Mouse (Mus musculus) gonadal fat pad, adult 2 months (tissue): ENCODE results near the gene Abtb1. TPM values are rescaled to one million over a fixed set of nuclear protein-coding genes. Genes with fewer than 3 reads are reported as not detected.

Source experiments
- DNase-seq: peaks from one replicate; pipeline ENCODE4 v3.0.0-alpha.2; 2012; ENCODE audit warnings: low read depth
- polyA plus RNA-seq: library from polyadenylated mRNA; depleted of rRNA; stranded (reverse); fragments of >200 nt; gene quantifications from 2 replicates; pipeline ENCODE4 v1.2.3, GENCODE M21; 2012; rRNA removed

Abtb1 gene
- polyA plus RNA-seq, 1 experiment = 69.0 TPM

GRCm38 (mm10) chr6:88803957-88804695, 37.7 kb downstream of the Abtb1 start:
- DNase-seq = no peak

- no peak for DNase-seq
Measured at GRCm38 (mm10) chr6:88803051-88803450, 38.7 kb downstream of the Abtb1 start.

- no peak for DNase-seq
Measured at GRCm38 (mm10) chr6:88800735-88801134, 41.0 kb downstream of the Abtb1 start.

- DNase-seq = no peak
Measured at GRCm38 (mm10) chr6:88800191-88800590, 41.6 kb downstream of the Abtb1 start.

- no peak for DNase-seq
Measured at GRCm38 (mm10) chr6:88794561-88794971, 47.2 kb downstream of the Abtb1 start.

GRCm38 (mm10) chr6:88793872-88794271, 47.9 kb downstream of the Abtb1 start:
- DNase-seq = no peak

- no peak for DNase-seq
Measured at GRCm38 (mm10) chr6:88793243-88793642, 48.5 kb downstream of the Abtb1 start.

GRCm38 (mm10) chr6:88792147-88792691, 49.6 kb downstream of the Abtb1 start:
- DNase-seq = no peak

- DNase-seq = no peak
Measured at GRCm38 (mm10) chr6:88791299-88791698, 50.5 kb downstream of the Abtb1 start.

GRCm38 (mm10) chr6:88788219-88788618, 53.6 kb downstream of the Abtb1 start:
- DNase-seq = no peak

- no peak for DNase-seq
Measured at GRCm38 (mm10) chr6:88787496-88787895, 54.3 kb downstream of the Abtb1 start.

GRCm38 (mm10) chr6:88786732-88787445, 54.9 kb downstream of the Abtb1 start:
- no peak for DNase-seq

Other genes starting within 250 kb of the Abtb1 start
- gene Kbtbd12, start 204.0 kb downstream of the Abtb1 start, polyA plus RNA-seq = 0.60 and 1.0 TPM in 2 replicates
- 571 and 840 TPM in 2 replicates for gene Mgll, start 117.6 kb downstream of the Abtb1 start, polyA plus RNA-seq
- gene Podxl2, start 33.1 kb upstream of the Abtb1 start, polyA plus RNA-seq = 35.6 and 38.2 TPM in 2 replicates
- 14.5 and 16.7 TPM in 2 replicates for gene Mcm2, start 56.8 kb upstream of the Abtb1 start, polyA plus RNA-seq
- gene Tpra1, start 60.3 kb upstream of the Abtb1 start, polyA plus RNA-seq = 120 and 140 TPM in 2 replicates